Mouse (Mus musculus) embryonic facial prominence, embryonic 12.5 days (tissue): ENCODE results near the gene Ada. TPM values are rescaled to one million over a fixed set of nuclear protein-coding genes. Genes with fewer than 3 reads are reported as not detected.
A peak's percentile ranks its signal among the peaks of the same experiment; 100 is the strongest.

Experiments
- ATAC-seq: fragments of 200-750 bp; cut with Nextera tagmentation; 2 replicates; pipeline ENCODE4 v1.8.0; 2017; ENCODE audit not compliant: insufficient number of reproducible peaks, insufficient read depth, low FRiP score, low TSS enrichment
- H3K27ac ChIP-seq: fragments of 300-500 bp; sonication (generic); 2 replicates; pipeline ENCODE4 v1.5.1; 2016; ENCODE audit warnings: mild to moderate bottlenecking
- H3K27me3 ChIP-seq: fragments of 300-500 bp; sonication (generic); 2 replicates; pipeline ENCODE4 v1.6.1; 2016; ENCODE audit warnings: mild to moderate bottlenecking, moderate library complexity
- H3K36me3 ChIP-seq: fragments of 300-500 bp; sonication (generic); 2 replicates; pipeline ENCODE4 v1.6.1; 2016; ENCODE audit warnings: mild to moderate bottlenecking
- H3K4me1 ChIP-seq: fragments of 300-500 bp; sonication (generic); 2 replicates; pipeline ENCODE4 v1.6.1; 2016
- H3K4me2 ChIP-seq: fragments of 300-500 bp; sonication (generic); replicated peaks from 2 replicates; pipeline ENCODE4 v1.6.1; 2016; ENCODE audit warnings: mild to moderate bottlenecking, moderate library complexity
- H3K4me3 ChIP-seq: fragments of 300-500 bp; sonication (generic); 2 replicates; pipeline ENCODE4 v1.5.1; 2016; ENCODE audit warnings: mild to moderate bottlenecking
- H3K9ac ChIP-seq: fragments of 300-500 bp; sonication (generic); 2 replicates; pipeline ENCODE4 v1.6.1; 2016; ENCODE audit warnings: mild to moderate bottlenecking, moderate library complexity
- H3K9me3 ChIP-seq: fragments of 300-500 bp; sonication (generic); 2 replicates; pipeline ENCODE4 v1.6.1; 2016; ENCODE audit warnings: mild to moderate bottlenecking, moderate library complexity
- WGBS: fragments of 180-500 bp; shearing (Covaris S2); methylation state at CpG from one replicate; pipeline ENCODE4 v1.1.7; 2016; 5-methylcytosine and 5-hydroxymethylcytosine counted together
- polyA plus RNA-seq: library from polyadenylated mRNA; unstranded; fragments of >200 nt; fragmentation: Nextera tagmentation; extraction: Ambion mirVana; gene quantifications from 2 replicates; pipeline ENCODE4 v1.2.1, GENCODE M21; 2016

Gene Ada
- polyA plus RNA-seq, 1 experiment from 2014 or later = 8.6 TPM

- no peak overlapping the region for H3K4me3 ChIP-seq
- H3K4me1 ChIP-seq = no peaks in the 10 kb centered on the region
- H3K9me3 ChIP-seq = no peaks in the 10 kb centered on the region
- no peak overlapping the region for H3K9ac ChIP-seq
- WGBS = 81% methylated on average over 5 of the region's 5 CpGs
- no peak for ATAC-seq
- H3K27me3 ChIP-seq = no peaks in the 10 kb centered on the region
- H3K4me2 ChIP-seq = no peak overlapping the region
- no peaks in the 10 kb centered on the region for H3K36me3 ChIP-seq
- no peak overlapping the region; the same call in 1 of the 2 replicates for H3K27ac ChIP-seq
These were observed 39.4 kb downstream of the Ada start for GRCm38 (mm10) chr2:163710606-163711159.

- no peaks in the 10 kb centered on the region for H3K9me3 ChIP-seq
- ATAC-seq = no peak
- no peak overlapping the region for H3K4me3 ChIP-seq
- no peaks in the 10 kb centered on the region for H3K36me3 ChIP-seq
- no peaks in the 10 kb centered on the region for H3K27me3 ChIP-seq
- H3K4me1 ChIP-seq = no peaks in the 10 kb centered on the region
- H3K9ac ChIP-seq = no peak overlapping the region
- WGBS = 95% methylated on average over 9 of the region's 9 CpGs
- H3K27ac ChIP-seq = no peak overlapping the region
- no peak overlapping the region for H3K4me2 ChIP-seq
These were observed 40.0 kb downstream of the Ada start for GRCm38 (mm10) chr2:163710000-163710399.

GRCm38 (mm10) chr2:163708763-163709250 lies 41.2 kb downstream of the Ada start:
- Histone ChIP-seq H3K36me3 (no peaks in the 10 kb centered on the region), H3K9me3 (no peaks in the 10 kb centered on the region), H3K27ac (no peak overlapping the region), H3K27me3 (no peaks in the 10 kb centered on the region), H3K9ac (no peak overlapping the region), H3K4me3 (no peak overlapping the region), H3K4me2 (no peak overlapping the region), H3K4me1 (no peaks in the 10 kb centered on the region)
- no peak for ATAC-seq
- 64% methylated on average over 5 of the region's 6 CpGs for WGBS

GRCm38 (mm10) chr2:163708321-163708720 lies 41.7 kb downstream of the Ada start:
- no peak for ATAC-seq
- H3K4me3 ChIP-seq = no peak overlapping the region
- WGBS = 81% methylated on average over 5 of the region's 5 CpGs
- H3K4me1 ChIP-seq = no peaks in the 10 kb centered on the region
- no peaks in the 10 kb centered on the region for H3K36me3 ChIP-seq
- no peaks in the 10 kb centered on the region for H3K27me3 ChIP-seq
- no peak overlapping the region for H3K9ac ChIP-seq
- no peak overlapping the region for H3K27ac ChIP-seq
- no peaks in the 10 kb centered on the region for H3K9me3 ChIP-seq
- H3K4me2 ChIP-seq = no peak overlapping the region

GRCm38 (mm10) chr2:163703599-163704260 lies 46.3 kb downstream of the Ada start:
- no peak overlapping the region for H3K9ac ChIP-seq
- H3K36me3 ChIP-seq = no peaks in the 10 kb centered on the region
- ATAC-seq = no peak
- H3K4me1 ChIP-seq = 0 out of 2 replicates have a peak, but pooled peaks cover 8% of the 10 kb centered on the region
- H3K4me3 ChIP-seq = no peak overlapping the region
- WGBS = 80% methylated on average over 5 of the region's 5 CpGs
- H3K4me2 ChIP-seq = no peak overlapping the region
- H3K27me3 ChIP-seq = no peaks in the 10 kb centered on the region
- H3K9me3 ChIP-seq = no peaks in the 10 kb centered on the region
- no peak overlapping the region for H3K27ac ChIP-seq

GRCm38 (mm10) chr2:163702921-163703320 lies 47.1 kb downstream of the Ada start:
- 0 out of 2 replicates have a peak, but pooled peaks cover 8% of the 10 kb centered on the region for H3K4me1 ChIP-seq
- H3K4me2 ChIP-seq = no peak overlapping the region
- H3K9me3 ChIP-seq = no peaks in the 10 kb centered on the region
- no peak overlapping the region for H3K9ac ChIP-seq
- no peak overlapping the region for H3K27ac ChIP-seq
- 77% methylated on average over 5 of the region's 5 CpGs for WGBS
- H3K27me3 ChIP-seq = no peaks in the 10 kb centered on the region
- no peaks in the 10 kb centered on the region for H3K36me3 ChIP-seq
- H3K4me3 ChIP-seq = no peak overlapping the region
- no peak for ATAC-seq

GRCm38 (mm10) chr2:163702431-163702830 lies 47.6 kb downstream of the Ada start:
- Histone ChIP-seq H3K27ac (no peak overlapping the region), H3K27me3 (no peaks in the 10 kb centered on the region), H3K4me2 (no peak overlapping the region), H3K4me1 (0 out of 2 replicates have a peak, but pooled peaks cover 8% of the 10 kb centered on the region), H3K36me3 (no peaks in the 10 kb centered on the region), H3K4me3 (no peak overlapping the region), H3K9me3 (no peaks in the 10 kb centered on the region), H3K9ac (no peak overlapping the region)
- WGBS = 69% methylated on average over 7 of the region's 7 CpGs
- no peak for ATAC-seq

GRCm38 (mm10) chr2:163699078-163699780 lies 50.8 kb downstream of the Ada start:
- H3K9me3 ChIP-seq = no peaks in the 10 kb centered on the region
- no peak overlapping the region for H3K9ac ChIP-seq
- ATAC-seq = no peak
- H3K4me3 ChIP-seq = no peak overlapping the region
- no peaks in the 10 kb centered on the region for H3K27me3 ChIP-seq
- WGBS = 92% methylated on average over 11 of the region's 11 CpGs
- no peak overlapping the region for H3K4me2 ChIP-seq
- H3K36me3 ChIP-seq = no peaks in the 10 kb centered on the region
- no peak overlapping the region for H3K27ac ChIP-seq
- H3K4me1 ChIP-seq = 0 out of 2 replicates have a peak, but pooled peaks cover 8% of the 10 kb centered on the region

GRCm38 (mm10) chr2:163697764-163698480 lies 52.1 kb downstream of the Ada start:
- WGBS = 65% methylated on average over 16 of the region's 16 CpGs
- peaks cover 9% of the 10 kb centered on the region; the same call in 1 of the 2 replicates for H3K4me1 ChIP-seq
- H3K27me3 ChIP-seq = no peaks in the 10 kb centered on the region
- no peak overlapping the region for H3K9ac ChIP-seq
- peak overlapping the region; percentile 51; the same call in 1 of the 2 replicates for H3K27ac ChIP-seq
- no peak for ATAC-seq
- H3K9me3 ChIP-seq = no peaks in the 10 kb centered on the region
- no peak overlapping the region for H3K4me2 ChIP-seq
- H3K36me3 ChIP-seq = no peaks in the 10 kb centered on the region
- H3K4me3 ChIP-seq = no peak overlapping the region

GRCm38 (mm10) chr2:163696763-163697162 lies 53.3 kb downstream of the Ada start:
- no peak overlapping the region for H3K4me3 ChIP-seq
- H3K9ac ChIP-seq = no peak overlapping the region
- no peaks in the 10 kb centered on the region for H3K36me3 ChIP-seq
- H3K4me2 ChIP-seq = no peak overlapping the region
- no peak overlapping the region for H3K27ac ChIP-seq
- ATAC-seq = no peak
- H3K9me3 ChIP-seq = no peaks in the 10 kb centered on the region
- no peaks in the 10 kb centered on the region for H3K27me3 ChIP-seq
- peaks cover 4% of the 10 kb centered on the region; the same call in 1 of the 2 replicates for H3K4me1 ChIP-seq
- WGBS = 49% methylated on average over 2 of the region's 2 CpGs

- Histone ChIP-seq H3K4me3 (no peak overlapping the region), H3K9me3 (no peaks in the 10 kb centered on the region), H3K4me2 (no peak overlapping the region), H3K36me3 (no peaks in the 10 kb centered on the region), H3K9ac (no peak overlapping the region), H3K27ac (peak overlapping the region; percentile 69), H3K27me3 (no peaks in the 10 kb centered on the region), H3K4me1 (peaks cover 11% of the 10 kb centered on the region)
- ATAC-seq = no peak
- 56% methylated on average over 9 of the region's 9 CpGs for WGBS
These were observed 56.2 kb downstream of the Ada start for GRCm38 (mm10) chr2:163693716-163694314.
